Mouse (Mus musculus) T-helper 2 cell (primary cell): ENCODE measurements around the gene Ccnk.

Source experiments
- in situ Hi-C: fragments of 300-600 bp; cut with MboI, MseI; formaldehyde crosslinking; loops from one replicate; pipeline ENCODE4 v1.15.1; 2025; ENCODE audit warnings: high pct_unique_total_duplicates

Ccnk gene

DNA sequence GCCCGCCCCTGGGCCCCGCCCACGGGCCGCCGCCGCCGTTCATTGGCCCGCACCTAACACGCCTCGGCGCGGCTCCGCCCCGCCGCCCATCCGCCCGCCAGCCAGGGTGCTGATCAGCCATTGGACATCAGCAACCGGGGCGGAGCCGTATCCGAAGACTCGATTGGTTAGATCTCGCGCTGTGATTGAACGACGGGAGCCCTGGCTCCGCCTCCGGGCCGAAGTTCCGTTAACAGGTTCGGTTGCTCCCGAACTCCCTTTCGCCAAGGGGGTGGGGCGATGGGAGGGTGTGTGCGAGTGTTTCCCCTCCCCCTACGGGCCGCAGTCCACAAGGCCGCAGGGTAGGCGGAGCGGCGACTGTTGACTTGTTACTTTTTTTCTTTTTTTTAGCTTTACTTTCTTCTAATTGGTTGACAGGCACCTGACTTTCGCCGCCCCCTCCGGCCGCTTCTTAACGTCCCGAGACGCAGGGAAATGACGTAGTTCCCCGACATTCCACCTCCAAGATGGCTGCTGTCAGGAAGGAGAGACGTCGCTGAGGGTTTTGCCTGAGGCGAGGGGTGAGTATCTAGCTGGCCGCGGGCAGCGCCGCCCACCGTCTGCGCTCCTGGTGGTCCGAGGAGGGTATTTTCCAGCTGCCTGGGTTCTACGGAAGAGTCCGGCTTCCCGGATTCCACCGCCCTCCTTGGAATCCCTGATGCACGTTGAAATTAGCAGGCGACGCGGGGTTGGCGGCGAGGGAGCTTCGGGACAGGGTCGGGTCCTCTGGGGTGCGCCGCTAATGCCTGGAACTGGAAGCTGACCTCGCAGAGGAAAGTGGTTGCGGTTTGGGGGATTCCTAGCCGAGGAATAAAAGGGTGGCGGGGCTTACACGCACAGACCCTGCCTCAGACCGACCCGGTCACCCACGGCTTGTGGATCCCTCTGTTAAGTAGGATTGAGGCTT lies at the start of gene Ccnk:
Gene Ccnk (plus strand): TSS at position 259 of the 946 bp plus-strand sequence.
- in situ Hi-C loops: no loop called here

DNA sequence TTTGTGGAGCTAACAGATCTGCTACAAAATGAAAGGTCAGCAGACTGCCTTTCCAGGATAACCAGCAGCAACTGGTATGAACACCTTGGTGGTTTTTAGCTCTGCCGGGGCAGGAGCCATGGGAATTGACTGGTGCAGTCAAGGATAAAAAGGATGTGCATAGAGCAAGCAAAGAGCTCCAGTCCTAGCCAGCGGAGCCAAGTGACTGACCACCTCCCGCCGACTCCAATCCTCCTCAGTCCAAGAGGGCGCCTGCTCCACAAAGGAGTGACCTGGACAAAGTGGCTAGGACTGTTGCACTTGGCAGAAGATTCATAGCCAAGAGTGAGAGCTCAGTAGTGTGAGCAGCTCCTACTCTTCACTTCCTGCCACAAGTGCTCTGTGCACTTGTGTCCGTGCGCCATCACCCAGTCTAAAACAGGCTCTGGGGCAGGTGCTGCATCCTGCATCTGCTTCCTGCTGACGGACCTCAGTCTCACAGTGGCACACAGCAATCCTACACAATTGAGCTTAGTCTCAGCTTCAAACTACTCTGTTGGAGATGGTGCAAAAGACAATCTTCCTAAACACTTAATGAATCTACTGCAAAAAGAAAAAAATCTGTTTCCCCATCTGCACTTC lies 46.8 kb upstream of the Ccnk start:
- in situ Hi-C loops: no loop called here

- in situ Hi-C loops: no loop called here
Measured at GRCm38 (mm10) chr12:108133181-108133580, 46.2 kb upstream of the Ccnk start.

DNA sequence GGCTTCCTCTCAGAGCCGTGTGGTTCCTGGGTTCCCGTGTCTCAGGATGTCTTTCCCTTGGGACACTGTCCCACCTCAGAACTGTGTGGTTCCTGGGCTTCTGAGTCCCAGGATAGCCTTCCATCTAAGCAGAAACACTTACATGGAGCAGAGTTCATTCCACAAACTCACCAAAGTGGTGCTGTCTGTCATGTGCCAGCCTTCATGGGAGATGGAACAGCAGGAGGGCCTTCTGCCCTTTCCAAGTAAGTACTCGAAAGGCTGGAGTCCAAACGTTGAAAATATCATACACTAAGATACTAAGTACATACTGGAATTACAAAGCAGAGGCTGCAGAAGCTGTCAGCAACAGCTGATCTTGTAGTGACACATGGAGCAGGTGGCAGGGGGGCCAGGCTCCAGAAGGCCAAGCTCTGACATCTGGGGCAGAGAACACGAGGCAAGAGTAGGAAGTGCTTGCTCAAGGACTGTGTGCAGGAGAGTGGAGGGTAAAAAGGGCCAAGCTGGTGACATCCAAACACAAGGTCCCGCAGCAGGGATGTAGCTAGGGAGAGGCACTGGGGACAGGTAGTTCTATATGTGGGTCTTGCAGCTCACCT lies 43.7 kb upstream of the Ccnk start:
- in situ Hi-C loops: no loop called here

- in situ Hi-C loops: no loop called here
Measured at GRCm38 (mm10) chr12:108143624-108144498, 35.5 kb upstream of the Ccnk start.

DNA sequence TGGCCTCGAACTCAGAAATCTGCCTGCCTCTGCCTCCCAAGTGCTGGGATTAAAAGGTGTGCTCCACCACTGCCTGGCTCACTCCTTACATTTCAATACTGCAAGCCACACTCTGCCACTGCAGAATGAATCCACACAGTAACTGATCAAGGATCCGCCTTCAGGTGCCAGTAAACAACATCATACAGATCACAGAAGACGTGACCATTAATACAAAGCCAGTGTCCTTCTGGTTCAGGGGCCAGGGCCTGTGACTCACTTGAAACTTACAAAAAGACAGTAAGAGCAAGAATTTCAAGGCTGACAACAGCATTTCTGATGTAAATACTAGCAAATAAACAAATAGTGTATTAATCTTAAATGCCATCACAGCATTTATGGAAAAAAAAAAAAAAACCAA lies 34.2 kb upstream of the Ccnk start:
- in situ Hi-C loops: no loop called here

DNA sequence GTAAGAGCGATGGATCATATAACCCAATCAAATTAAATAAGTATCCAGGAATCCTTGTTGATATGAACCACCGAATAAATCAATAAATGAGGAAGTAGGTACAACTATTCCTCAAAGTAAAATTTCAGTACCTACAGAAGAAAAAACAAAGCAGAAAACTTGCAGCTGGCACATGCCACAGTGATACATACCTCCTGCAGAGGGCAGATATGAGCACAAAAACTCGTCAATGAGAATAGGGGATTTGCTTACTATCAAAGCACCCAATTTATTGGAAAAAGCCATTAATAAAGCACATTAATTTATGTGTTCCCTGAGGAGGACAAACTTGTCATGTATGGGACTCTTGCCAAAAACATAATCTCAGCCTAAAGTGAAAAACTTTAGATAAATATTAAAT lies 29.6 kb upstream of the Ccnk start:
- in situ Hi-C loops: no loop called here

GRCm38 (mm10) chr12:108152743-108153142 lies 26.6 kb upstream of the Ccnk start:
- in situ Hi-C loops: no loop called here

DNA sequence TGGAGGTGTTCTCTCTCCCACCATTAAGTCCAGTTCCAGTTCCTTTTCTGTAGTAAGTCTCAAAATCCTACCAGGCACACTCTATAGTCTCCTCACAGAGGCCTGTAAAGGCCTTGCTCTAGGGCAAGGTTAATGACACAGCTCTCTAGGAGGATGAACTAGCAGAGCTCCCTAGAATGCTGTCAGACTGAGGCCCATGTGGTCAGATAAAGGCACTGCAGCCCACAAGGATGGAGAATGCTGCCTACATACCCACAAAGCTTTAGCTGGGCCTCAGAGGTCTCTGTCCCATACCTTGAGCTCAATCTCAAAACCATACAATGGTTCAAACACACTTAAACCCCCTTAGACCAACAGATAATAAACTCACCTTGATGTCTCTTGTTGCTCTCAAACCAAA lies 19.5 kb upstream of the Ccnk start:
- in situ Hi-C loops: no loop called here

DNA sequence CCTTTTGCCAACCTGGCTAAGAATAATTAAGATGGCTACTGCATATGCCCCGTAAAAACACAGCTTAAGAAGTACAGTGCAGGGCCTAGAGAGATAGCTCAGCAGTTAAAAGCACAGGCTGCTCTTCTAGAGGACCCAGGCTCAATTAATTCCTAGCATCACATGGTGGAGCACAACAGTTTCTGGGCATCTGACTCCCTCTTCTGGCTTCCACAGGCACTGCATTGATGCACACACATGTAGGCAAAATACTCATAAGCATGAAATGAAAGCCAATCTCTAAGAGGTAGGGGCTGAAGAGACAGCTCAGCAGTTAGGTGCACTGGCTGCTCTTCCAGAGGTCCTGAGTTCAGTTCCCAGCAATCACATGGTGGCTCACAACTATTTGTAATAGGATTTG lies 17.3 kb upstream of the Ccnk start:
- in situ Hi-C loops: no loop called here

GRCm38 (mm10) chr12:108163706-108164105 lies 15.7 kb upstream of the Ccnk start:
- in situ Hi-C loops: no loop called here

- in situ Hi-C loops: no loop called here
Measured at GRCm38 (mm10) chr12:108168909-108169308, 10.5 kb upstream of the Ccnk start.

- in situ Hi-C loops: loop anchor here (5.0 kb wide), 1 partner anchor 597 kb away; no protein-coding TSS in a partner anchor
Measured at GRCm38 (mm10) chr12:108170467-108170866, 8.9 kb upstream of the Ccnk start.

- in situ Hi-C loops: loop anchor here (5.0 kb wide), 1 partner anchor 596 kb away; no protein-coding TSS in a partner anchor
Measured at GRCm38 (mm10) chr12:108171336-108171735, 8.0 kb upstream of the Ccnk start.

DNA sequence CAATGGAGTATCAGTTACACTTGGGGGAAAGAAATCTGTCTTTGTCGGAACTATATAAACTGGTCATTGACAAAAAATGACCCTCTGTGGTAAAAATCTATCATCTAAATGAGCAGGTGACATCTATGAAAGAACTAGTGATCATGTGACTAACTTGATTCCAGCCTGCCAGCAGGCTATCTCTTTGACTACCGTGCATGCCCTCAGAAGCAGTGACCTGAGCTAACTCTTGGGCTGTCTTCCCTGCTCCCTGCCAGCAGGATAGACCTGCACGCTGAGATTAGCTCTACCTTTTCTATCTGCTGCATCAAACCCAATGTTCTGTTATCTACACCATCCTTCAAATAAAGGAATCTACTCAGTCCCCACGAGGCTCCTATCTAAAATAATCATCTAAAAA lies 6.7 kb upstream of the Ccnk start:
- in situ Hi-C loops: loop anchor here (5.0 kb wide), 1 partner anchor 595 kb away; no protein-coding TSS in a partner anchor

- in situ Hi-C loops: loop anchor here (5.0 kb wide), 1 partner anchor 592 kb away; no protein-coding TSS in a partner anchor
Measured at GRCm38 (mm10) chr12:108174606-108175505, 4.5 kb upstream of the Ccnk start.

GRCm38 (mm10) chr12:108176366-108176765 lies 3.0 kb upstream of the Ccnk start:
- in situ Hi-C loops: no loop called here

GRCm38 (mm10) chr12:108178331-108179245 lies 791 bp upstream of the Ccnk start:
- in situ Hi-C loops: no loop called here

GRCm38 (mm10) chr12:108179246-108179320 lies 296 bp upstream of the Ccnk start, which contains the start of gene Setd3:
Setd3 (minus strand) TSS chr12:108179314.
- in situ Hi-C loops: no loop called here

GRCm38 (mm10) chr12:108181716-108182115 lies 2.3 kb downstream of the Ccnk start:
- in situ Hi-C loops: no loop called here
